Mouse (Mus musculus) mesoderm, embryonic 11.5 days (tissue): ENCODE measurements around the gene Gh.

ENCODE experiments used
- DNase-seq: peaks from one replicate; pipeline ENCODE4 v3.0.0-alpha.2; 2012; ENCODE audit warnings: low read depth, low spot score

Gh gene

DNA sequence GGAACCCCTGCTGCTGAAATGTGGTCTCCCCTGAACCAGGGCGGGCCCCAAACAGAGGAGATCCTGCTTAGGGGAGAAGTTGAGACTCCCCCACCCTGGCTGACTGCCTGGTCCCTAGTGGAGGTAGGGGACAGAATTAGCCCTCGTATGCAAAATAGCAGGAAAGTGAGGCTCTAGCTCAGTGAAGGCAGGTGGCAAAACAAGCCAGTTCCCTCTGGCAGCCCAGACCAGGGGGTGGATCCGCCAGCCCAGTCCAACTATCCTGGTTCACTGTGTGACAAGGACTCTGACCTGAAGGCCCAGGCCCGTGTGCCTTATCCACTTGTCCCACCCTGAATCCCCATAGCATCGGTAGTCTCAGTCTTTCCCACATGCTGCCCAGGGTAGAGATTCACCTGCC, 8.5 kb upstream of the Gh start:
- DNase-seq, result no peak

DNA sequence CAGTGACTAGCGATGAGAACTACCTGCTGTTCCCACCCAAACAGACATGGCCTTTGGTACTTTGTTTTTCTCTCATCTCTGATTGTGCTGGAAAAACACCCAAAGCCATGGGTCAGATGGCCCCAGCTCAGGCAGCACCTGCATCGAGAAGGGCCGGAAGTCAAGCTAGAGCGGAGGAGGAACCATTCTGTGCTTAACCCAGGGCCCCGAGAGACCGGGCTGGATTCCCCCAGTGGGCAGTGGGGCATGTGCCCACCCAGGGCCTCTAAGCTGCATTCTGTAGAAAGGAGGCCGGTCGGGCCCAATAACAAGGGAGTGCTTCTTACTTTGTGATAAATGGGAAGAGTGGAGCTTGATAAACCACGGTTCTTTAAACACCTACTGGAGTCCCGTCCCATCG, 6.5 kb upstream of the Gh start:
- no peak for DNase-seq

DNA sequence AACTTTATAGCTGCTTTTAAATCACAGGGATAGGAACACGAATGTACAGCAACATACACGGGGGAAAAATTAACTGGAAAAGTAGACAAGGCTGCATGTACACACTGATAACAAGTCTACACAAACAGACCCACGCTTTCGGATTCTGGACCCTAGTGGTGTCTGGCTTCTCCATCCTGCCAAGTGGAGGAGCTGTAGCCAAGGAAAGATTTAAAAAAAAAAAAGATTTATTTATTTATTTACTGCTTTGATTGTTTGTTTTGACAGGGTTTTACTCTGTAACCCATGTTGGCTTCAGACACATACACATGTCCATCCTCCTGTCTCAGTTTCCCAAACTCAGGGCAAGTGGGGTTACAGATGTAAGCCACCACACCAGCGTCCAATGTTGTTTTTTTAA, 5.8 kb upstream of the Gh start:
- DNase-seq, result no peak

DNA sequence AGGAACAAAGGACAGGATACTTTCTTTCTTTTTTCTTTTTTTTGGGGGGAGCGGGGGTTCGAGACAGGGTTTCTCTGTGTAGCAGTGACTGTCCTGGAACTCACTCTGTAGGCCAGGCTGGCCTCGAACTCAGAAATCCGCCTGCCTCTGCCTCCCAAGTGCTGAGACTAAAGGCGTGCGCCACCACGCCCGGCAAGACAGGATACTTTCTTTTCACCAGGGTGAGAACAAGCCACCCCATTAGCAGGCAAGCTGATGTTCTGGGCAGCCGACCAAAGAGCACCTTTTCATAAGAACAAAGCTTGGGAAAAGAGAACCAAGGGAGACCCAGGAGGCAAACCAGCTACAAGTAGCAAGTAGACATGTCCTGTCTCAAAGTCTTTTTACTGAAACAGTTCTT, 5.1 kb upstream of the Gh start:
- DNase-seq, result no peak

- no peak for DNase-seq
Measured at GRCm38 (mm10) chr11:106306065-106306385, 4.4 kb upstream of the Gh start.

- no peak for DNase-seq
Measured at GRCm38 (mm10) chr11:106305348-106306064, 3.8 kb upstream of the Gh start.

- peak; percentile 82 for DNase-seq
Measured at GRCm38 (mm10) chr11:106302634-106303033, 969 bp upstream of the Gh start.

DNA sequence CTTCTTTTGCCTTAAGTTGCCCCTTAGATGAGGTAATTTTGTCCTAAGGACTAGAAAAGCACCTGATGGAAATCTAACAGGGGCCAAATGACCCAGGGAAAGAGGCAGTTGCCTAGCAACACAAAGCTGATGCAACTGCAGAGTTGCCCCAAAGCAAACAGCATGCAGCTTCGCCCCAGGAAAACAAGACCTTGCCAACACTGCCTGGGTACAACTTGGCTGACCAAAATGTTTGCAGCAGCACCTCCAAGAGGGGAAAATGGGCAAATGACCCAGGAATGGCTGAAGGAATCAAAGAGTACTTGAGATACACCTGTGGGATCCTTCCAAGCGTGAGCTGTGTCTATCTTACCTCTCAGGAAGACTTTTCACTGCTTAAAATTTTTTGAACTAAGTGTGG, 9.8 kb downstream of the Gh start:
- DNase-seq, result no peak

DNA sequence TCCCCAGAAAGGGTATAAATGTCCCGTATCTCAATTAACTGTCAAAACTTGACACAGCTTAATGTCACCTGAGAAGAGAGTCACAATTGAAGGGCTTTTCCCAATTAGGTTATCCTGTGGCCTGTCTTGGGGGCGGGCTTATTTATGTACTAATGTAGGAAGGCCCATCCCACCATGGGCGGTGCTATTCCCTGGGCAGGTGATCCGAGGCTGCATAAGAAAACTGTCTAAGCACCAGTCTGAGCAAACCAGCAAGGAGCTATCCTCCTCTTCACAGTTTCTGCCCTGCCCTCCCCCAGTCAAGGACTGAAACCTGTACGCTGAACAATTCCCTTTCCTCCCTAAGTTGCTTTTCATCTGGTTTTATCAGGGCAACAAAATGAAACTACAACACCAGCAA, 11.3 kb downstream of the Gh start:
- DNase-seq, result no peak

- DNase-seq, result no peak
Measured at GRCm38 (mm10) chr11:106289369-106289768, 12.3 kb downstream of the Gh start.

DNA sequence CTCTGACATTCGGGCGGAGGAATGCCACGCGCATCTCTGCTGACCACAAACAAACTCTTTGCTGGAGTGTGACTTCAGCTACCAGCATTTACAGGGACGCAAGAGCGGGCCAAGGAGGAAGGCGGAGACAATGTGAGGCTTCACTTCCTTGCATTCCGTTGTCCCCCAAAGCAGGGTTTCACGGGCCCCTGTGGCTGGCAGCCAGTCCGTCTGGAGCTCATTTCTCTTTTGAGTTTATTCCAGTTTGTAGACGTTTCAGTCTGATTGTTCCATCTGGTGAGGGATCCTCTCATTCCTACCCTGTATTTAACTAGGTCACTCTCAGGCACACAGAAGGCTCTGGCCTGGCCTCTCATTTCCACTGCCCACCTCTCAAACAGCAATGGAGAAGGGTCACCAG, 14.7 kb downstream of the Gh start:
- DNase-seq, result no peak

GRCm38 (mm10) chr11:106286206-106286605, 15.5 kb downstream of the Gh start:
- no peak for DNase-seq

DNA sequence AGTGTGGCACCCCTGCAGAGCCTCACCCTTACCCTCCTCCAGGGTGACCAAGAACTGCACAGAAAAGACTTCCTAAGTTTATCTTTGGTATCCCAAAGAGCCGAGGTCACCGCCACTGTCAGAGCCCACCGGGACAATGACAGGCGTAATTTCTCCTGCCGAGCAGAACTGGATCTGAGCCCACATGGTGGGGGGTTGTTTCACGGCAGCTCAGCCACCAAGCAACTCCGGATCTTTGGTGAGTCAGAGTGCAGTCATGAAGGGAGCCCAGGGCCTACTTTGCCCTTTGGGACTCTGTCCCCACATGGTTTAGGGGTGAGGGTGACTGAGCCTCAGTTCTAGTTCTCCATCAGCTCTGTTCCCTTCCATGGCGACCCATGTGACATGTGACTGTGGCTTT, 17.5 kb downstream of the Gh start:
- no peak for DNase-seq

DNA sequence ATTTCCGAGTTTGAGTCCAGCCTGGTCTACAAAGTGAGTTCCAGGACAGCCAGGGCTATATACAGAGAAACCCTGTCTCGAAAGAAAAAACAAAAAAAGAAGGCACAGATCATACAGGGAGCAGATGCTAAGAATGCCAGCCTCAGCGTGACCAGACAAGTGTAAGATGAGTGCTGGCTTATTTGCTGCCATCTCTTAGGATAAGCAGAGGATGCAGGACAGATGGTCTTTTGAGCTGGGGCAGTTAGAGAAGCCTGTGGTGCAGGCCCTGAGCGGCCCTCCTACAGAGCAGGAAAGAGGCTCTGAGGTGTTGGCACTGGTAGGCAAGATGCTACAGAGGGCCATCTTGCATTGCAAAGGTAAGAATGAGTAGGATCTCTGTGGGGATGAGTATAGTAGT, 18.3 kb downstream of the Gh start:
- DNase-seq, result no peak

DNA sequence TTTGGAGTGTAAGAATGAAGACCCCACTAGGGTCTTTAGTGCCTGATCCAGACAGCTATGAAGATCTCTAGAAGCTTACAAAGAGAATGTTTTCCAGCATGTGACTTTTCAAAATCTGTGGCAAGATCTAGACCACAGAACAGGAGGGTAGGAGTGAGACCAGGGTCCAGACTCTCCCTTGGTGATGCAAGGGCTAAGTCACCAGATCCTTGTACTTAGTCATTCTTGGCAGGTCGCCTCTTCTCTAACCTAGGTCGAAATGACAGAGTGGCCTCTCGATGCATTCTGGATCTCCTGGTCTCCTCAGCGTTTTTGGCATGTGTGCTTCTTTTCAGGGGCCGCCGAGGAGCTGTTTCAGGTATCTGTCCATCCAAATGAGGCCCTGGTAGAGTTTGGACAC, 19.2 kb downstream of the Gh start:
- DNase-seq, result no peak

- peak; percentile 96 for DNase-seq
Measured at GRCm38 (mm10) chr11:106276454-106276853, 25.2 kb downstream of the Gh start, which contains the start of gene Tcam1. Gene Tcam1 (plus strand): TSS chr11:106276672.

- DNase-seq, result peak; percentile 4
Measured at GRCm38 (mm10) chr11:106274971-106275411, 26.7 kb downstream of the Gh start.

DNA sequence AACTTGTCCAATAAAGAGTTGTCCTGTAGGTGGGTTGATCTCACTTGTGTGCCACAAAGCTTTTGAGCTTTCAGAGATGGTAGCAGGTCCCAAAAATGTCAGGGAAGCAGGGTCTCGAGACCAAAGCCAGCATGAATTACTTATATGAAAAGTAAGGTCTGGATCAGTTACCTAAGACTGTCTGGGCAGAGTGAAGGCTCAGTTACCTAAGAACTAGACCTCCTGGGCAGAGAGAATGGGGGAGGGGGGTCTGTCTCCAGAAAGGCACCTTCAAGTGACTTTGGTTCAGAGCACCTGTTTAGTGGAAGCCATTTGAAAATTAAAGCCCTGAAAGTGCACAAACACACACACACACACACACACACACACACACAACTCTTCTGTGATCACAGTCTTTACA, 27.3 kb downstream of the Gh start:
- DNase-seq, result no peak

DNA sequence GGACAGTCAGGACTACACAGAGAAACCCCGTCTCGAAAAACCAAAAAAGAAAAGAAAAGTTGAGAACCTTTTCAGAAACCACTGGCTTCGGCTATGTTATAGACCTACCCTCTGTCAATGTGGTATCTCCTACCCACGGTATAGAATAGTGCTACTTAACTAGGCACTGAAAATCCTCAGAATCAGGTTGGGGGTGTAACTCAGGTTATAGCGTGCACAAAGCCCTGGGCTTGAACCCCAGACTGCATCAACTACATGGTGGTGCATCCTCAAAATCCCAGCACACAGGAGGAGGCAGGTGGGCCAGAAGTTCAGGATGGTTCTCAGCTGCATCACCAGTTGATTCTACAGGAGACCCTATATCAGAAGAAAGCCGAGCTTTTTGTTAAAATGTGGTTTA, 27.9 kb downstream of the Gh start:
- no peak for DNase-seq

DNA sequence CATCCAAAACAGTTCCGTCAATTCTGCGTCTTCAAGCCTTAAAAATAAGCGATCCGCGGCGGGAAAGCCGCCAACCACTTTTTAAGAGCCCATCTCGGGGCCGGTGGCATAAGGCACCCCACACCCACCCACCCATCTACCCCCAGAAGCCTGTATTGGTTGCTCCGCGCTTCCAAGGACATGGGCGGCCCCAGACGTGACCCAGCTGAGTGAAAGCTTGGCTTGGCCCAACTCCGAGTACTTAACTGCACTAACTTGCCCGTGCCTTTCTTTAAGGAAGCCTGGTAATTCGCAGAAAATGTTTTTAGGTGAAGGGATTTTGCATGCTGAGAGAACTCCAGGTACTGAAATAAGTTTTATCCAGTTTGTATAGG, 28.4 kb downstream of the Gh start:
- DNase-seq, result no peak

DNA sequence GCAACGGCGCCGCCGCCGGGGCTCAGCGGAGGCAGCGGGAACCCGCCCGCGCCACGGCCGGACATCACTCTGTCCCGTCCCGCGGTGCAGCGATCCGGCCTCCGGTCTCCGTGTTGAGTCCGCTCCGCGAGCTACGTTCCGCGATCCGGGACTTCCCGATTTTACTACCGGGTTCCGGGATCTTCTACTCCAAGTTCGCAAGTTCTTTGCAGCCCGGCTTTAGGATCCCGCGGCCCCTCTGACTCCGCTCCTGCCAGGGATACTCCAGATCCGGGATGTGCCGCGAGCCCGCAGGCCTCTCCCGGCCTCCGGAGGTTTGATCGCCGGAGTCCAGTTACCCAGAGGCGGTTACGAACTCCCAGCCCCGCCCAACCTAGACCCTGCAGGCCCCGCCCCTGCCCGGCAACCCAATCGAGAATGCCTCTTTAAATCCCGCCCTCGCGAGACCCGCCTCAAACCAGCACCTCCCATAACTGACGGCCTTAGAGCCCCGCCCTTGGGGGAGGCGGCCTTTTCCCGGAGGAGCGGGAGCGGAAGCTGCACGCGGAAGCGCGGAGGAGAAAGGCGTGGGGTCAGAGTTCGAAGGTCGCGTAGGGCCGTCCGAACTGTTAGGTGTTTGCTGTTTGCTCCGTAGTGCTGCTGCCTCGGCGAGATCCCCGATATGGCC, 28.9 kb downstream of the Gh start, which contains the start of gene Smarcd2:
TSS of gene Smarcd2 (minus strand) at position 329 of the 667 bp plus-strand sequence.
- DNase-seq, result peak; percentile 99

DNA sequence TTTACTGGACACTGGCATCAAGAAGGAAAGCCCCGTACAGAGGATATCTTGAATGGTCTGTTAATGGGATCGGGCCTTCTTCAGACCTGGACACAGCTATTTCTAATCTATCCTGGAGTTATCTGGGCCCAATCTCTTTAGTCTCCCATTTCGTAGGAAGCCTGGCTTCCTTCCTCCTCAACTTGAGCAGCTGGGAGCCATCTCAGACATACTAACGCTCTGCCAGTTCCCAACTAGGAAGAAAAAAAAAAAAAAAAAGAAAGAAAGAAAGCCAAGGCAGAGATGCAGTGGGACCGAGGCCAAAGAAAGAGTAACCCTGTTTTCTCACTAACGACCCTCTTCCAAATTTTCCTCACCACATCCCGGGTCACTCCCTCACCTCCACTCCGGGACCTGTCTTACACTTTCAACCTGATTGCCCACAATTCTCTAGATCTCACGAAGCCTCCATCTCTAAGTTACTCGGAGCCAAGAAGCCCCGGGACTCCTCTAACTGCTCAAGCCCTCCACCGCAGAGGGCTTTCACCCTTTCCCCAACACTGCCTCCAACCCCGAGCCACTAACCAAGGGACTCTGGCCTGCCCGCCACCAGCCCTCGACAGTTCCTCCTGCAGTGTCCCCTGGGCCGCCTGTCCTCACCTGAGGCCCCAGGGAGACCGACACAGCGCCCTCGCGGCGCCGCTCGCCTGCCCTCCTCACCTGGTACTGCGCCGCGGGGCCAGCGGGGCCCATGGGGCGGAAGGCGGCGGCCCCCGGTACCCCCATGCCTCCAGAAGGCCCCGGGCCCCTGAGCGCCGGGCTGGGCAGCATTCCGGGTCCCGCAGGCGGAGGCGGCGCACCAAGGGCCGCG, 29.6 kb downstream of the Gh start:
- DNase-seq, result peak; percentile 21
